Mouse (Mus musculus) liver, embryonic 13.5 days (tissue): Measurements from ENCODE around the gene Sgms1. TPM values are rescaled to one million over a fixed set of nuclear protein-coding genes. Genes with fewer than 3 reads are reported as not detected.
A peak's percentile ranks its signal among the peaks of the same experiment; 100 is the strongest.

Source experiments
- ATAC-seq: fragments of 200-750 bp; cut with Nextera tagmentation; 2 replicates; pipeline ENCODE4 v1.8.0; 2017; ENCODE audit warnings: low read depth, mild to moderate bottlenecking, moderate number of reproducible peaks, moderate library complexity
- DNase-seq: peaks from one replicate; pipeline ENCODE4 v3.0.0; 2022
- H3K27ac ChIP-seq: fragments of 300-500 bp; sonication (generic); 2 replicates; pipeline ENCODE4 v1.5.1; 2015; ENCODE audit warnings: moderate library complexity, mild to moderate bottlenecking, inconsistent platforms
- H3K27me3 ChIP-seq: fragments of 300-500 bp; sonication (generic); 2 replicates; pipeline ENCODE4 v1.6.1; 2015; ENCODE audit warnings: mild to moderate bottlenecking, inconsistent platforms
- H3K36me3 ChIP-seq: fragments of 300-500 bp; sonication (generic); 2 replicates; pipeline ENCODE4 v1.6.1; 2015; ENCODE audit warnings: mild to moderate bottlenecking, inconsistent platforms
- H3K4me1 ChIP-seq: fragments of 300-500 bp; sonication (generic); replicated peaks from 2 replicates; pipeline ENCODE4 v1.6.1; 2015; ENCODE audit warnings: inconsistent platforms
- H3K4me2 ChIP-seq: fragments of 300-500 bp; sonication (generic); 2 replicates; pipeline ENCODE4 v1.6.1; 2015; ENCODE audit warnings: inconsistent platforms, mild to moderate bottlenecking, moderate library complexity
- H3K4me3 ChIP-seq: fragments of 300-500 bp; sonication (generic); replicated peaks from 2 replicates; pipeline ENCODE4 v1.5.1; 2015; ENCODE audit warnings: mild to moderate bottlenecking, inconsistent platforms
- H3K9ac ChIP-seq: fragments of 300-500 bp; sonication (generic); 2 replicates; pipeline ENCODE4 v1.6.1; 2015; ENCODE audit warnings: mild to moderate bottlenecking, inconsistent platforms
- H3K9me3 ChIP-seq: fragments of 300-500 bp; sonication (generic); replicated peaks from 2 replicates; pipeline ENCODE4 v1.6.1; 2016; ENCODE audit warnings: inconsistent platforms
- WGBS: fragments of 180-500 bp; shearing (Covaris S2); methylation state at CpG from one replicate; pipeline ENCODE4 v1.1.7; 2015; ENCODE audit not compliant: insufficient replicate concordance; 5-methylcytosine and 5-hydroxymethylcytosine counted together
- polyA plus RNA-seq: library from polyadenylated mRNA; unstranded; fragments of >200 nt; fragmentation: Nextera tagmentation; extraction: Ambion mirVana; gene quantifications from 2 replicates; pipeline ENCODE4 v1.2.1, GENCODE M21; 2015

The Sgms1 gene
- polyA plus RNA-seq, 1 experiment from 2014 or later: 23.4 TPM

- H3K9me3 ChIP-seq: no peaks in the 10 kb centered on the region
- H3K4me1 ChIP-seq: peaks cover 73% of the 10 kb centered on the region
- no peaks in the 10 kb centered on the region for H3K36me3 ChIP-seq
- H3K4me3 ChIP-seq: no peak overlapping the region
- ATAC-seq: no peak
- H3K4me2 ChIP-seq: no peak overlapping the region
- DNase-seq: no peak
- H3K9ac ChIP-seq: no peak overlapping the region
- 56% methylated on average over 8 of the region's 8 CpGs for WGBS
- H3K27ac ChIP-seq: peak overlapping the region; percentile 16; the same call in 1 of the 2 replicates
- H3K27me3 ChIP-seq: no peaks in the 10 kb centered on the region
These were observed 128.4 kb downstream of the Sgms1 start for GRCm38 (mm10) chr19:32260869-32261688.

DNA sequence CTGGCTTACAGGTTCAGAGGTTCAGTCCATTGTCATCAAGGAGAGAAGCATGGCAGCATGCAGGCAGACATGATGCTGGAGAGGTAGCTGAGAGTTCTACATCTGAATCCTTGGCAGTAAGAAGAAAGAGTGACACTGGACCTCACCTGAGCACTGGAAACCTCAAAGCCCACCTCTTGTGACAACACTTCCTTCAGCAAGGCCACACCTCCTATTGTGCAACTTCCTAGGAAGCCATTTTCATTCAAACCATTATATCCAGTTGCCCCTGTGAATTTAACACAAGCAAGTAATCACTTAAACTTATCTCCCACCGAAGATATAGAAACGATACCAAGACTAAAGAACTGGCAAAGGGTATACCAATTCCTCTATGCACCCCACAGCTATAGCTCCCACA, 129.7 kb downstream of the Sgms1 start:
- Histone ChIP-seq H3K4me2 (no peak overlapping the region), H3K4me3 (no peak overlapping the region), H3K9me3 (no peaks in the 10 kb centered on the region), H3K4me1 (peaks cover 82% of the 10 kb centered on the region), H3K27me3 (no peaks in the 10 kb centered on the region), H3K9ac (no peak overlapping the region), H3K36me3 (no peaks in the 10 kb centered on the region), H3K27ac (peak overlapping the region; percentile 26; the same call in 1 of the 2 replicates)
- ATAC-seq (no peak), DNase-seq (no peak)
- 67% methylated on average over 2 of the region's 2 CpGs for WGBS

GRCm38 (mm10) chr19:32259048-32259447, 130.5 kb downstream of the Sgms1 start:
- DNase-seq (no peak), ATAC-seq (no peak)
- Histone ChIP-seq H3K4me3 (no peak overlapping the region), H3K4me1 (peaks cover 81% of the 10 kb centered on the region), H3K9ac (no peak overlapping the region), H3K27me3 (no peaks in the 10 kb centered on the region), H3K9me3 (no peaks in the 10 kb centered on the region), H3K36me3 (no peaks in the 10 kb centered on the region), H3K4me2 (no peak overlapping the region), H3K27ac (no peak overlapping the region)
- 73% methylated on average over 4 of the region's 4 CpGs for WGBS

GRCm38 (mm10) chr19:32258146-32258545, 131.4 kb downstream of the Sgms1 start:
- no peaks in the 10 kb centered on the region for H3K9me3 ChIP-seq
- no peak for DNase-seq
- peak overlapping the region; percentile 35 for H3K27ac ChIP-seq

DNA sequence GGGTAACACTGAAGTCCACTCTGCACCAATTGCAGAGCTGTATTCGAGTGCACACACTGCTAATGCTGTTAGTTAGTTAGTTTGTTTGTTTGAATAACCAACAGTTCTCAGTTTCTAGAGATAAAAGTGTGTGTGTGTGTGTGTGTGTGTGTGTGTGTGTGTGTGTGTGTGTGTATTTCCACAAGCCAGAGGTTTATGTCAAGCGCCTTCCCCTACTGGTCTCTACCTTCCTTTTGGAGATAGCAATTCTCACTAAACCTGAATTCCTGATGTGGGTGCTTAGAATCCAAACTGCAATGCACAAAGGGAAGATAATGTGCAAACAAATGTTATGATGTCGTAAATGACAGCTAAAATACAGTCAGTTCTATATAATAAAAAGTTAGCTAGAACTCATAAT, 131.9 kb downstream of the Sgms1 start:
- no peaks in the 10 kb centered on the region for H3K36me3 ChIP-seq
- 0 out of 2 replicates have a peak overlapping the region, but pooled peaks have one; percentile 9 for H3K27ac ChIP-seq
- DNase-seq (no peak), ATAC-seq (no peak)
- WGBS: 54% methylated on average over 3 of the region's 3 CpGs
- no peak overlapping the region for H3K4me2 ChIP-seq
- no peaks in the 10 kb centered on the region for H3K9me3 ChIP-seq
- no peak overlapping the region for H3K9ac ChIP-seq
- H3K27me3 ChIP-seq: no peaks in the 10 kb centered on the region
- peaks cover 82% of the 10 kb centered on the region for H3K4me1 ChIP-seq
- H3K4me3 ChIP-seq: no peak overlapping the region

More at GRCm38 (mm10) chr19:32258146-32258545, 131.4 kb downstream of the Sgms1 start:
- Histone ChIP-seq H3K4me2 (0 out of 2 replicates have a peak overlapping the region, but pooled peaks have one; percentile 15), H3K4me3 (no peak overlapping the region), H3K4me1 (peaks cover 80% of the 10 kb centered on the region), H3K9ac (no peak overlapping the region), H3K36me3 (no peaks in the 10 kb centered on the region), H3K27me3 (no peaks in the 10 kb centered on the region)
- ATAC-seq: no peak
- WGBS: 29% methylated on average over 5 of the region's 5 CpGs

GRCm38 (mm10) chr19:32256706-32257415, 132.7 kb downstream of the Sgms1 start:
- Histone ChIP-seq H3K27me3 (no peaks in the 10 kb centered on the region), H3K9me3 (no peaks in the 10 kb centered on the region), H3K4me1 (peaks cover 82% of the 10 kb centered on the region), H3K9ac (no peak overlapping the region), H3K27ac (peak overlapping the region; percentile 49), H3K4me2 (no peak overlapping the region), H3K36me3 (no peaks in the 10 kb centered on the region), H3K4me3 (no peak overlapping the region)
- DNase-seq (no peak), ATAC-seq (peak; percentile 49)
- 63% methylated on average over 4 of the region's 4 CpGs for WGBS

DNA sequence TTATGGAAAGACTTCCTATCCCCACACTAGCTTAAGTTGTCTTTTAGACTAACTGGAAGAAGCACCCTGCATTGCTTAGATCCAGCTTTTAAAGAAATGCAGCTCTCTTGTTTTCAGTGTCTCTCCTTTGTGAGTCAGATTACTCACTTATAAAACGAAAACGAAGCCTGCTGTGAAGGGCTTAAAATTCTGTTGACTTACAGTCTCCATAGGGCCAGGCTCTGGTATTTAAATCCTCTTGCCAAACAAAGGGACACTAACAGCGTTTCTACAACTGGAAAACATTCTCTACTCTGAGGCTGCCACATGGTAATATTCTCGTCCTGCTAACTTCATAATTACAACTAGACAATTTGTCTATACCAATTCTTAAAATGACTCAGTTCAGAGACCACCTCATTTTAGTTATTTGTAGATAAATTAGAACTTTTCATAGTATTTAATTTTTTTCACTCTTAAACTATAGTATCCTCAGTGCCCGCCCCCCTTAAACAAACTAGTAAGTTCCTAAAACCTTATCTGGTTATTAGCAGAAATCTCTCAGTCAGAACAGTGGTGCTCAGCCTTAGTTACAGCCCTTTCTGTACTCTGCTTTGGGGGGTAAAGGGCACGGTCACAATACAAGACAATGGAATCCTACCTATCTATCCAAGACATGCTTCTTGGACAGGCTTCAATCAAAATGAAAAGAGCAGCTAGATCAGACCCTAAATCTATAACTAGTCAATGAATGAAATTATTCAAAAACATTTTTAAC, 133.9 kb downstream of the Sgms1 start:
- Histone ChIP-seq H3K27ac (peak overlapping the region; percentile 79), H3K9me3 (no peaks in the 10 kb centered on the region), H3K4me2 (no peak overlapping the region), H3K36me3 (no peaks in the 10 kb centered on the region), H3K4me1 (peaks cover 73% of the 10 kb centered on the region), H3K9ac (0 out of 2 replicates have a peak overlapping the region, but pooled peaks have one; percentile 20), H3K4me3 (no peak overlapping the region), H3K27me3 (no peaks in the 10 kb centered on the region)
- ATAC-seq: no peak
- 37% methylated on average over 6 of the region's 6 CpGs for WGBS
- DNase-seq: no peak

- Histone ChIP-seq H3K9ac (peak overlapping the region; percentile 40; the same call in 1 of the 2 replicates), H3K27me3 (no peaks in the 10 kb centered on the region), H3K9me3 (no peaks in the 10 kb centered on the region), H3K4me2 (no peak overlapping the region), H3K27ac (peak overlapping the region; percentile 79), H3K36me3 (no peaks in the 10 kb centered on the region), H3K4me3 (no peak overlapping the region), H3K4me1 (peaks cover 75% of the 10 kb centered on the region)
- ATAC-seq (peak; percentile 49), DNase-seq (no peak)
- 26% methylated on average over 8 of the region's 8 CpGs for WGBS
These were observed 134.7 kb downstream of the Sgms1 start for GRCm38 (mm10) chr19:32254739-32255344.

GRCm38 (mm10) chr19:32254204-32254603, 135.3 kb downstream of the Sgms1 start:
- Histone ChIP-seq H3K4me3 (no peak overlapping the region), H3K4me2 (no peak overlapping the region), H3K9ac (no peak overlapping the region), H3K36me3 (no peaks in the 10 kb centered on the region), H3K9me3 (no peaks in the 10 kb centered on the region), H3K27ac (no peak overlapping the region), H3K27me3 (no peaks in the 10 kb centered on the region), H3K4me1 (peaks cover 80% of the 10 kb centered on the region)
- WGBS: 46% methylated on average over 2 of the region's 2 CpGs
- ATAC-seq: peak; percentile 58; the same call in 1 of the 2 replicates
- DNase-seq: no peak

DNA sequence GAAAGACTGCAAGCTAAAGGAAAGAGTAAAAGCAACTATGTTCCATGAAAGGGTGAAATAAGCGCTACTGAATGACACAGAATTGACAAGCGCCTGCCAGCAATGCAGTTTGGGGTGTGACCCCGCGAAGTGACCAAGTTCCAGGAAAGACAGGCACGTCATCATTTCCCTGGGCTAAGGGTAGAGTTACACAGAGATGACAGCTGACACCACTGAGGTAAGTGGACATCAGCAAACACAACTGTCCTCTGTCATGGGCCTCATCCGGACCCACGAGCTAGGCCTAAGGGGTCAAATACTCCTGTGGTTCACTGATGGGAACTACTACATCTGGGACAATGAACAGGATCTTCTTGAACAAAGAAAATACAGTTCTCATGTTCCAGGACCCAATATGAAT, 136.5 kb downstream of the Sgms1 start:
- ATAC-seq: no peak; the same call in 1 of the 2 replicates
- Histone ChIP-seq H3K27me3 (no peaks in the 10 kb centered on the region), H3K9me3 (no peaks in the 10 kb centered on the region), H3K4me3 (no peak overlapping the region), H3K27ac (peak overlapping the region; percentile 41; the same call in 1 of the 2 replicates), H3K4me2 (no peak overlapping the region), H3K4me1 (peaks cover 75% of the 10 kb centered on the region), H3K9ac (no peak overlapping the region), H3K36me3 (no peaks in the 10 kb centered on the region)
- WGBS: 62% methylated on average over 7 of the region's 7 CpGs
- no peak for DNase-seq
